Mouse (Mus musculus) embryo, embryonic 11 days (tissue): Measurements from ENCODE around the gene Iffo2.
"Not testable (repeated sequence)": the region's sequence is repeated elsewhere in the genome, so short reads cannot be mapped to it uniquely, and the experiment has no call there.

Source experiments
- DNase-seq: peaks from one replicate; pipeline ENCODE4 v3.0.0-alpha.2; 2015

The Iffo2 gene

GRCm38 (mm10) chr4:139530248-139530647, at the start of gene Iffo2:
TSS of gene Iffo2 (plus strand) at chr4:139530548.
- not testable (repeated sequence) for DNase-seq

GRCm38 (mm10) chr4:139481400-139481799, 48.9 kb upstream of the Iffo2 start:
- DNase-seq, result no peak

DNA sequence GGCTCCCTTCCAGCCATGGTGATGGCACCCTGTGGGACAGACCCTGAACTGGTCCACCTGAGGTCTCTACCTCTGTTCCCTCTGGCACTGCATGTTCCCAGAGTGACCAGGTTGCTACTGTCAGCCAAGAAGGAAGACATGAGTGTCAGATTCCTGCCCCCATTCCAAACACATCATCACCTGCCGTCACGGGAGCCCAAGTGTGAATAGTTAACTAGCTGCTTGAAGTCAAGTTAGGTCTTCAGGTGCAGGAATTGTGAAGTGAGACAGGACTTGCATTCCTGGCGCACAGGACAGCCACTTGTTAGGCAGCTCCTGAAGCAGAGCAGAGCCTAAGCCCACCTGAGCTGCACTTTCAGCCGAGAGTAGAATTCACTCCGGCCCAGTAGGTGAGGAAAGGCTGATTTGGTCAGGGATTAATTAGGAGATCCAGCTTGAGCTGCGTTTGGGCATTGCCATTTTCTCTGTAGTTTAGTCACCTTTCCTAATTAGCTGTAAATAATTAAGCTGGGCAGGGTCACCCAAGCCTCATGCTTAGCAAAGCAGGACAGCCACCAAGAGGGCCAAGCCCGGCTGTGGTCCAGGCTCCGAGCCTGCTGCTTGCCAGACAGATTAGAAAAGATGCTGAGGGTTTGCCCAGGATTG, 46.8 kb upstream of the Iffo2 start:
- DNase-seq, result no peak

DNA sequence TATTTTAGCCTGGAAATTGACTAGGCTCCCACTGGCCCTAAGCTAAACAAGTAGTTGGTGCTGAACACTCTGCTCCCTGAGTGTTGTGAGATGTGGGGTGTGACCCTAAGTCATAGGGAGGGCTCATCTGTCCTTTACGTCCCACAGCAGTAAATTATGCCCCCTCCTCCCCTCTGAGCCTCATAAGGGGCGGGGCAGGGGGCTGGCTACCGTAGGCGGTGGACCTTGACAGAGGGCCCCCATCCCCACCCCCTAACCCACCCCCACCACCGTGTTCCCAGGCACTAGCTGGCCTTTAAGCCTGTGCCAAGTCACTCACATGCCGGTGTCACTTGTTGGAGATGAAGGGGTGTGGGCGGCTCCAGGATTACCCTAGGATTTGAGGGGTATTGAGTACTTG, 45.9 kb upstream of the Iffo2 start:
- DNase-seq, result no peak

DNA sequence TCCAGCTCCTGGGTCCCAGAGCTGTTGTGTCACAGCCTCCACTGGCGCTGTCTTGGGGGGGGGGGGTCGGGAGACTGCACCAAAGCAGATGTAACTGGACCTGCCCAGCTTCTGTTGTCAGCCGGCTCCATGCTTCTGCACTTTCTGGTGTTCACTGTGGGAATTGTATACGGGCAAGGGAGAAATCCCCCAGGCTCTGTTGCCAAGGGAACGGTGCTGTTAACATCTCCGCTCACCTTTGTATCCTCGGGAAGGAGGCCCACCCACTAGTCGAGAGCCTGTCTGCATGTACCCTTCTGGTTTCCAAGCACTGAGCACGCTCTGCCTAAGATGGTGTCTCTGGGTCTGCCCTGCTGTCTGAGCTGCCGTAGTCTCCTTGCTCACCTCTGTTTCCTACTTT, 43.3 kb upstream of the Iffo2 start:
- peak; percentile 15 for DNase-seq

- DNase-seq, result no peak
Observed at GRCm38 (mm10) chr4:139488325-139488724, 42.0 kb upstream of the Iffo2 start.

DNA sequence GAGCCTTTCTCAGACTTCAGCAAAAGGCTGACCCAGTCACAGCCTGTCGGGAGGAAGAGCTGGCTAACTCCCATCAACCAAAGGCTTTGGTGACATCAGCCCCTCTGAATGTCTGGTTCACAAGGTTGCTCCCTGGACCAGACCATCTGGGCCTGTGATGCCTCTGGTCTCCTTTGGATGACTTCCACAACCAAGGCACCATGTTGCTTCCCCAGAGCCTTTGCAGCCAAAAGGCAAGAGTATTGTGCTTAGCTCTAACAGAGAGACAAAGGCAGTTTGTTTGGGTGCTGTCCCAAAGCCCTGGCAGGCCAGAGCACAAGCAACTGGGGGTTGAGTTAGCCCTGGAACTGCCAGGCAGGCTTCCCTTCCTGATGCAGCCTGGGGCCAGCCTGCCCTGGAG, 40.4 kb upstream of the Iffo2 start:
- DNase-seq, result no peak

- no peak for DNase-seq
Observed at GRCm38 (mm10) chr4:139490413-139491055, 39.8 kb upstream of the Iffo2 start.

- DNase-seq, result no peak
Observed at GRCm38 (mm10) chr4:139491541-139492170, 38.7 kb upstream of the Iffo2 start.

GRCm38 (mm10) chr4:139492258-139492833, 38.0 kb upstream of the Iffo2 start:
- no peak for DNase-seq

DNA sequence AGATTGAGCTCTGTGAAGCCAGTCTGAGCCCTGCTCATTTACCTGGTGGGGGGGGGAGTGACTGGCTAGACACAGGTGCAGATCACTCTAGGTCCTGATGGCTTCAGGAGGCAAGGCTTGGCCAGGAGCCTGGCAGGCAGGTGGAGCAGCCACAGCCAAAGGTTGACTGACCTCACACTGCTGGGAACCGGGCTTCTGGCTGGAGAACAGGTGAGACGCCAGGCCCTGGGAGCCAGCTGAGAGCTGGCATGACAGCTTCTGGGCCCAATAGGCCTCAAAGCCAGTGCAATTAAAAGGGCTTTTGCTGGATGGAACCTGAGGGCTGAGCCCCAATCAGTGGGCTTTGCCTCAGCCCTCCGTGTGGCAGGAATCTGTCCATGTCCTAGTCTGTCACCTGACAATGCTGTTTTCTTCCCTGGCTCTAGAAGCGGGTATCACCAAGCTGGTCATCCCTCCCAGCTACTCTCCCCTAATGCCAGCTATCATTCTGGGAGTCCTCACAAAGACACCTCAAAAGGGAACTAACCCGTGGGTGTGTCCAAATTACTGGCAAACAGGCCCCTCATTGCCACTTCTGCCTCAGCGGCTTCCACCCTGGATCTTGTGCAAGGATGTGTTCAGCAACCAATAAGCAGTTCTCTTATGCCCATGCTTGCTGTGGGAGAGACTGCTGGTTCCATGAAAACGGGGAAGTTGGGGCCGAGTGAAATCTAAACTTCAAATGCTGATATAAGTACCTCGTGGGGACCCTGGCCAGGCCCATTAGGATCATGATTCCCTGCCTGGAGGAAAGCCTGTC, 36.9 kb upstream of the Iffo2 start:
- no peak for DNase-seq

DNA sequence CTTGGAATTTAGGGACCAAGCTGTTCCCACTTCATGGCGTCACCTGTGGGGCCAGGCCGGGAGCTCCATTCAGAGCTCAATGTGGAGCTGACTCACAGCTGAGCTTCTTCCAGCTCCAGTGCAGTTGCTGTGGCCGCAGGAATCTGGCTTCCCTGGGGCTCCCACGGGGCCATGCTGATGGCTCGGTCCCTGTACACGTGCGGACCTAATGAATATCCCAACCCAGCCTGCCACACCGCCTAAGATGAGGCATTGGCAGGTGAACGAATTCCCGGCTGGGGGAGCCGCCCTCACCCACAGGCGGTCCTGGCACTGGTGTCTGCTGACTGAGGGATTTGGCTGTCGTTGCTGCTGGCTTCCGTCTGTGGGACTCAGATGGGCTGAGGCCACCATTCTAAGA, 29.5 kb upstream of the Iffo2 start:
- no peak for DNase-seq

DNA sequence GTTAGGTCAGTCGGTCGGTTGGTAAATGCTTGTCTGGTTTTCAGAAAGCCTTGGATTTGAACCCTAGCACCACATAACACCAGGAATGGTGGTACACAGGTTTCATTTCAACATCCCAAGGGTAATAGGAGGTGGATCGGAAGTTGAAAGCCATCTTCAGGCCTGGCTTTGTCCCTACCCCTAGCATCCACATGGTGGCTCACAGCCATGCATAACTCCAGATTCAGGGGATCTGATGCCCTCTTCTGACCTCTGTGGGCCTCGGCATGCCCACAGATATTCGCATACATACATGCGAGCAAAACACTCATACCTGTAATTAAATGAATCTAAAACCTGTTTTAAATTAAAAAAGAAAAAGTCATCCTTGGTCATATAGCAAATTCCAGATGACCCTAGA, 28.6 kb upstream of the Iffo2 start:
- DNase-seq, result no peak

- no peak for DNase-seq
Observed at GRCm38 (mm10) chr4:139503919-139504318, 26.4 kb upstream of the Iffo2 start.

GRCm38 (mm10) chr4:139505716-139506115, 24.6 kb upstream of the Iffo2 start:
- DNase-seq, result no peak

GRCm38 (mm10) chr4:139506727-139507126, 23.6 kb upstream of the Iffo2 start:
- DNase-seq, result no peak

DNA sequence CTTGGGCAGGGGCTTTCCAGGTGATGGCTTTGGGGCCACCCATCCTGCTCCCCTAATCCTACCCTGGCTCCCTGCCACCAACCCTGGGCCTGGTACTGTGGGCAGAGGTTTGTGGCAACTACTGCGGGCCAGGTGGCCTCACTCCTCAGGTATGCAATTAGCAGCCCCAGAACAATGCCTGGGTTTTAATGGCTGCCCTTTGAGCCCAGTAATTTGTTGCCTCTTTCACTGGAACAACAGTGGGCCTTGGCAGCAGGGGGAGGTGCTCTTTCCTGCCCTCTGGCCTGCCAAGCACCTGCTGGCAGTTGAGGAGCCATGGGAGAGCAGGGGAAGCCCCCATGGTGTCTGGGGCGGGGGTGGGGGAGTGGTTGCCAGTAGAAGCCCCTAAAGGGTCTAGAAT, 21.3 kb upstream of the Iffo2 start:
- DNase-seq, result no peak

DNA sequence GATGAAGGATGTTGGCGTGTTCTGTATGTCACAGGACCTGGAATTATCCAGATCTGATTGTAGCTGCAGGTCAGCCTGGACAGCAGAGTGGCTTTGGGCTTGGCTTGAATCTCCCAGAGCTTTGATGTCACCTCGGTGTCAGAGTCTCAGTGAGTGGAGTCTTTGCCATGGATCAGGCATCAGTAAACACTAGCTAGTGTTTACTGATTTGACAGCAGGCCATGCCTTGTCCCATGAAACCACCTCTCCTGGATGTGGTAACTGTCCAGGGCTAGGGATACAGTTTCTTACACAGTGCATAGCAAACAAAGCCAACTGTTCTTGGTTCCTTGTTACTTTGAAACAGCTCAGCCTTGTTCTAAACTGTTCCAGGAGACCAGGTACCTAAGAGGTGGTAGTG, 18.8 kb upstream of the Iffo2 start:
- DNase-seq, result no peak

DNA sequence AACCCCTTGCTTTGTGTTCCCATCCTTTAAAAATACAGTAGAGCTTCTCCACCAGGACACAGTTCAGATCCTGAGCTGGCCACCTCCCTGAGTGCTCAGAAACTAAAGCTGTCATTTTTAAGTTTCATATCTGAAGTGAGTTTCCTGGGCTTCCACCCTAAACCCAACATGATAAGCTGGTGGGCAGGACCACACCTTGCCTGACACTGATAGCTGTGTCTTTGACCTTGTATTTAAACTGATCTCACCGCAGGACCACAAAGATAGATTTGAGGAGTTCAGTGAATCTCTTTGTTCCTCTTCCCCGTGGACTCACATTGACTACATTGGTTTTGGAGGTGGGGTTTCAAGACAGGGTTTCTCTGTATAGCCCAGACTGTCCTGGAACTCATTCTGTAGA, 17.4 kb upstream of the Iffo2 start:
- no peak for DNase-seq

- DNase-seq, result no peak
Observed at GRCm38 (mm10) chr4:139519221-139519620, 11.1 kb upstream of the Iffo2 start.

DNA sequence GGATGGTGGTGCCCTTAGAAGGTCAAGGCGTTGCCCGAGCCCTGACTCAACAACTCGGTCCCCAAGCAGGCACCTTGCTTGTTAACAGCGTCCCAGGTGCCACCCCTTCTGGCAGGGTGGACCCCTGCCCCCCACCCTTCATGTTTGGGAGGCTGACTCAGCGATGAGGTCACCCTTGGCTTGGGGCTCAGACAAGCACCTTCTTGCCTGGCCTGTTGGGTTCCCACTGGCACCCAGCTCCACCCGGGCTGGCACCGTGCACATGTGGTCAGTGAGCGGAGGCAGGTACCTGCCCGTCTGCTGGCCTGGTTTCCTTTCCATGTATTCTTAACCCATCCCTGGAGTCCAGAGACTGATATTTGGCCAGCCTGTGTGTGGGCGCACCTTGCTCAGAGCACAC, 8.4 kb upstream of the Iffo2 start:
- no peak for DNase-seq

- no peak for DNase-seq
Observed at GRCm38 (mm10) chr4:139526475-139526874, 3.9 kb upstream of the Iffo2 start.

- no peak for DNase-seq
Observed at GRCm38 (mm10) chr4:139532081-139532480, 1.7 kb downstream of the Iffo2 start.
